Mouse (Mus musculus): ENCODE data around the gene Pgbd1. TPM values are rescaled to one million over a fixed set of nuclear protein-coding genes. Genes with fewer than 3 reads are reported as not detected.

Gene Pgbd1
- polyA plus RNA-seq, 1 experiment from 2014 or later = 3.5 TPM

DNA sequence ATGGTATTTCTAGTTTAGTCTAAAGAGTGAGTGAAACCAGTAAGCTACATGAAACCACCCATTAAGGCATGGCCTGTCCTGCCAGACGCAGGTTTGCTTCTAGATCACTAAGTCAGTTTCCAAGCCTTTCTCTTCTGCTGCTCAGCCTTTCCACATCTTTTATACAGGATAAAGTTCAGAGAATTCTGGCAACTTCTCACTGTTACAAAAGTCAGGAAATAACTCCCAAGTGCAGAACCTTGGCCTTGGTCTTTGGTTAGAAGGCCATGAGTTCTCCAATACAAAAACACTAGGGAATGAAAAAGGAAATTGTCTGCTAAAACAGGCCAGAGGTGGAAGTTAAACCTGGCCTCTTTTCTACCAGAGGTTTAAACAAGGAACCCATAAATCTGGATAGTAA lies 45.6 kb downstream of the Pgbd1 start:
- no peak overlapping the region for H3K27ac ChIP-seq (replicated peaks)
- H3K36me3 ChIP-seq = peaks cover 63% of the 10 kb centered on the region
- WGBS = 98% methylated on average over 1 of the region's 1 CpGs
- H3K4me1 ChIP-seq = peaks cover 13% of the 10 kb centered on the region
- no peaks in the 10 kb centered on the region for H3K9me3 ChIP-seq
- no peak overlapping the region for H3K9ac ChIP-seq (replicated peaks)
- H3K27me3 ChIP-seq = no peaks in the 10 kb centered on the region
- ATAC-seq (replicated peaks) = no peak
- H3K4me2 ChIP-seq (replicated peaks) = no peak overlapping the region
- H3K4me3 ChIP-seq = no peak overlapping the region

DNA sequence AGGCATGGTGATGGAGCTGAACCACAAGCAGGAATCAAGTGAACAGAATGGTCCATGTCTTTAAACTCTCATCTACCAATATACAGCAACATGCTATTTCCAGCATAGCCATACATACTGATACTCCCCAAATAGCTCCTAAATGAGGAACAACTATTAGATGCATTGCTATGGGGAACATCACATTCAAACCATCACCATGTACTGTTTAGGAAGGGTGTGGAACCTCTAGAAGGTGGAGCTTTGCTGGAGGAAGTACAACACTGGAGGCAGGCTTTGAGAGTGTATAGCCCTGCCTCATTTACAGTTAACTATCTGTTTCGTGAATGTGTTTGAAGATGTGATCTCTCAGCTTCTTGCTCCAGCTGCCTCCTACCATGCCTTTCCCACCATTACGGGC lies 63.1 kb downstream of the Pgbd1 start:
- no peak overlapping the region for H3K4me2 ChIP-seq (replicated peaks)
- H3K4me1 ChIP-seq = no peaks in the 10 kb centered on the region
- H3K4me3 ChIP-seq = no peak overlapping the region
- H3K27ac ChIP-seq (replicated peaks) = no peak overlapping the region
- no peaks in the 10 kb centered on the region for H3K27me3 ChIP-seq
- ATAC-seq (replicated peaks) = no peak
- H3K9ac ChIP-seq (replicated peaks) = no peak overlapping the region
- H3K9me3 ChIP-seq = no peaks in the 10 kb centered on the region
- 92% methylated on average over 2 of the region's 2 CpGs for WGBS
- no peaks in the 10 kb centered on the region for H3K36me3 ChIP-seq

DNA sequence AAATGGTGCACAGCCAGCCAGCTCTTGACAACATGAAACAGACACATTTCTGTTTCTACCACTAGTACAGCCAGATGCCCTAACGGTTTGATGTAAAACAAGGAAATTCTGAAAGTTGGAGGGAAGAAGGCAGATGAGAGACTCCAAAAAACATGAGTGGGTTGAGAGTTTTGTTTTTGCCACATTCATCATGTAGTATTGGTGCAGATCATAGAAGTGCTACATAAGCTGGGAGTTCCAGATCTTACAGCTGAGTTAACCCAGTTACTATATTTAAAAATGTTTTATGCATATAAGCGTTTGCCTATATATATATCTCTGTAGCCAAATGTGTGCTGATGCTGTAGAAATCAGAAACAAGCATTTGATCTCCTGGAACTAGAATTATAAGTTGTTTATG lies 68.2 kb downstream of the Pgbd1 start:
- H3K9me3 ChIP-seq = no peaks in the 10 kb centered on the region
- no peaks in the 10 kb centered on the region for H3K4me1 ChIP-seq
- H3K4me3 ChIP-seq = no peak overlapping the region
- H3K4me2 ChIP-seq (replicated peaks) = no peak overlapping the region
- WGBS = 89% methylated on average over 2 of the region's 2 CpGs
- no peak overlapping the region for H3K9ac ChIP-seq (replicated peaks)
- no peak for ATAC-seq (replicated peaks)
- H3K27me3 ChIP-seq = no peaks in the 10 kb centered on the region
- H3K36me3 ChIP-seq = peaks cover 34% of the 10 kb centered on the region
- H3K27ac ChIP-seq (replicated peaks) = no peak overlapping the region

MicroRNA genes within 50 kb of the gene (microRNA counts, 519-probe panel; counts per million panel counts)
- microRNA mmu-miR-1896 = 3,118 counts per million, percentile 74 among the panel's probes with 10 or more counts

Small RNA genes within 50 kb of the gene (microRNA-seq; reads per million reads assigned to microRNA genes)
- not detected for gene Mir1896
- not detected for gene Mir6942

Other genes starting within 250 kb of the Pgbd1 start
- gene Gpx5, start 148.3 kb downstream of the Pgbd1 start, polyA plus RNA-seq (2015; fragmentation: Nextera tagmentation; extraction: Ambion mirVana) = not detected in 2 replicates
- gene Gpx6, start 128.9 kb downstream of the Pgbd1 start, polyA plus RNA-seq (2015; fragmentation: Nextera tagmentation; extraction: Ambion mirVana) = not detected in 2 replicates
- not detected in 2 replicates for gene Olfr1367, start 94.1 kb downstream of the Pgbd1 start, polyA plus RNA-seq (2015; fragmentation: Nextera tagmentation; extraction: Ambion mirVana)
- 16.4 and 16.7 TPM in 2 replicates for gene Zscan12, start 78.2 kb downstream of the Pgbd1 start, polyA plus RNA-seq (2015; fragmentation: Nextera tagmentation; extraction: Ambion mirVana)
- gene Zkscan3, start 38.3 kb downstream of the Pgbd1 start, polyA plus RNA-seq (2015; fragmentation: Nextera tagmentation; extraction: Ambion mirVana) = 94.1 and 98.8 TPM in 2 replicates
- gene Zscan26, start 12.7 kb upstream of the Pgbd1 start, polyA plus RNA-seq (2015; fragmentation: Nextera tagmentation; extraction: Ambion mirVana) = 19.3 and 20.8 TPM in 2 replicates
- gene Nkapl, start 27.5 kb upstream of the Pgbd1 start, polyA plus RNA-seq (2015; fragmentation: Nextera tagmentation; extraction: Ambion mirVana) = 3.4 and 3.5 TPM in 2 replicates
- 9.4 and 11.0 TPM in 2 replicates for gene Zkscan4, start 37.8 kb upstream of the Pgbd1 start, polyA plus RNA-seq (2015; fragmentation: Nextera tagmentation; extraction: Ambion mirVana)
- not detected in 2 replicates for gene Gm10065, start 38.4 kb upstream of the Pgbd1 start, polyA plus RNA-seq (2015; fragmentation: Nextera tagmentation; extraction: Ambion mirVana)
- 0.23 and 0.24 TPM in 2 replicates for gene AK157302, start 54.2 kb upstream of the Pgbd1 start, polyA plus RNA-seq (2015; fragmentation: Nextera tagmentation; extraction: Ambion mirVana)
- 4.5 and 8.2 TPM in 2 replicates for gene Gm11273, start 60.4 kb upstream of the Pgbd1 start, polyA plus RNA-seq (2015; fragmentation: Nextera tagmentation; extraction: Ambion mirVana)
- gene Zkscan8, start 90.1 kb upstream of the Pgbd1 start, polyA plus RNA-seq (2015; fragmentation: Nextera tagmentation; extraction: Ambion mirVana) = 4.9 and 5.4 TPM in 2 replicates
- gene Olfr1366, start 101.8 kb upstream of the Pgbd1 start, polyA plus RNA-seq (2015; fragmentation: Nextera tagmentation; extraction: Ambion mirVana) = 0.14 and 0.28 TPM in 2 replicates
- 0.06 TPM in 1 of 2 replicates, not detected in the other for gene Olfr1535, start 118.8 kb upstream of the Pgbd1 start, polyA plus RNA-seq (2015; fragmentation: Nextera tagmentation; extraction: Ambion mirVana)
- not detected in 2 replicates for gene Olfr1364, start 140.7 kb upstream of the Pgbd1 start, polyA plus RNA-seq (2015; fragmentation: Nextera tagmentation; extraction: Ambion mirVana)
- gene Olfr1362, start 173.0 kb upstream of the Pgbd1 start, polyA plus RNA-seq (2015; fragmentation: Nextera tagmentation; extraction: Ambion mirVana) = not detected in 2 replicates
- gene Olfr11, start 201.5 kb upstream of the Pgbd1 start, polyA plus RNA-seq (2015; fragmentation: Nextera tagmentation; extraction: Ambion mirVana) = 0.08 TPM in 1 of 2 replicates, not detected in the other
- gene Olfr1361, start 222.3 kb upstream of the Pgbd1 start, polyA plus RNA-seq (2015; fragmentation: Nextera tagmentation; extraction: Ambion mirVana) = not detected in 2 replicates
- not detected in 2 replicates for gene Olfr1360, start 236.3 kb upstream of the Pgbd1 start, polyA plus RNA-seq (2015; fragmentation: Nextera tagmentation; extraction: Ambion mirVana)

All from forebrain, embryonic 15.5 days (tissue).